Mouse (Mus musculus) olfactory bulb, adult 2 months (tissue): Measurements from ENCODE around the gene Esp3. TPM values are rescaled to one million over a fixed set of nuclear protein-coding genes. Genes with fewer than 3 reads are reported as not detected.
"Not testable (repeated sequence)": the region's sequence is repeated elsewhere in the genome, so short reads cannot be mapped to it uniquely, and the experiment has no call there.

Source experiments
- H3K27ac ChIP-seq: fragments of 200-500 bp; 2 replicates; pipeline ENCODE4 v1.5.1; 2012; ENCODE audit warnings: low read depth, low read length; ENCODE audit not compliant: insufficient read depth
- H3K4me1 ChIP-seq: fragments of 200-500 bp; 2 replicates; pipeline ENCODE4 v1.6.1; 2012; ENCODE audit warnings: low read length; ENCODE audit not compliant: control insufficient read depth, insufficient read depth
- H3K4me3 ChIP-seq: fragments of 200-500 bp; 2 replicates; pipeline ENCODE4 v1.5.1; 2012; ENCODE audit warnings: mild to moderate bottlenecking, low read depth, low read length, moderate library complexity; ENCODE audit not compliant: insufficient read depth
- CTCF ChIP-seq: fragments of 200-500 bp; IDR thresholded peaks from 2 replicates; pipeline ENCODE4 v1.5.1; 2012; ENCODE audit warnings: low read depth, mild to moderate bottlenecking, low read length, moderate library complexity; ENCODE audit not compliant: insufficient read depth
- POLR2A ChIP-seq: fragments of 200-500 bp; IDR thresholded peaks from 2 replicates; pipeline ENCODE4 v1.6.1; 2012; ENCODE audit warnings: mild to moderate bottlenecking, low read depth, low read length, moderate library complexity; ENCODE audit not compliant: insufficient read depth
- WGBS: fragments of 180-500 bp; shearing (Covaris S2); methylation state at CpG from one replicate; pipeline ENCODE4 v1.1.7; 2018; 5-methylcytosine and 5-hydroxymethylcytosine counted together
- polyA plus RNA-seq: library from polyadenylated mRNA; stranded (reverse); fragments of >200 nt; gene quantifications from 2 replicates; pipeline ENCODE4 v1.2.4, GENCODE M21; 2012; ENCODE audit warnings: low replicate concordance; ENCODE audit not compliant: missing spikeins, insufficient read depth, insufficient read length

Esp3 gene
- not detected in 2 replicates for polyA plus RNA-seq

GRCm38 (mm10) chr17:40631775-40632174 lies at the start of gene Esp3:
Gene Esp3 (plus strand): TSS chr17:40632075.
- H3K27ac ChIP-seq, H3K4me1 ChIP-seq, H3K4me3 ChIP-seq: not testable (repeated sequence)
- WGBS, result 93% methylated on average over 1 of the region's 1 CpGs

DNA sequence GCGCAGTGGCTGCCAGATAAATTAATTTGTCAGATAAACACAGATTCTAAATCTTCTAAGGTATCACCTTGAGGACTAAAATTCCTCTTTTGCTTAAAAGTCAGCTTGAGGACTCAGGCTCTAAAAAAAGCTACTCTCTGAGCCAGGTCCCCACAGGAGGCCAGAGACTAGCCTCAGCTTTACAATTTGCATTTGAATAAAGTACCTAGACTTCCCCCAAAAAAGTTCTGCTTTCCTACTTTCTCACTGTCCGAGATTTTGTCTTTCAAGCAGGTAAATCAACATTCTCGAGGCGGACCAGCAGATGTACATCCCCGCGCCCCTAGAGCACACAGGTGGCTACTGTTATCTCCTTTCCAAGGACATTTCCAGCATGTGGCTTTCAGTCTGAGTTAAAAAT lies 48.0 kb upstream of the Esp3 start:
- 58% methylated on average over 6 of the region's 6 CpGs for WGBS
- not testable (repeated sequence) for H3K4me3 ChIP-seq, H3K27ac ChIP-seq, H3K4me1 ChIP-seq

- no peaks in the 10 kb centered on the region for H3K4me1 ChIP-seq
- H3K27ac ChIP-seq, result no peak overlapping the region
- no peak for TF ChIP-seq POLR2A
- TF ChIP-seq CTCF, result no peak
- no peak overlapping the region for H3K4me3 ChIP-seq
Measured at GRCm38 (mm10) chr17:40591297-40591696, 40.6 kb upstream of the Esp3 start.

DNA sequence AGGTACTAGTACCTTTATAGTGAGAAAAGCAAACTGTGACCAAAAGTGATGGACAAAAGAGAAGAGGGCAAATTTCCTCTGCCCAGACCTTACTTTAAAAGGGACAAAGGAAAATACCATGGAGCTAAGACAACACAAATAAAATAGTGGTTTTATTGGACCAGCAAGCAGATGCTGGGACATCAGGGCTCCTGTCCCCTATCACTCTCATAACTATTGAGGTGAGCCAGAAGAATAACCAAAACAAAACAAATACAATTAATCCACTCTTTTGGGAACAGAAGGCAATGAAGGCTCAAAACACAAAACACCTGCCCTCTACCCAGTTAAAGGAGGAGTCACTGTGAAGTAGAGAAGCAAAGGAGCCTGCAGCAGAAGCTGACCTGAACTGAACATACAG lies 33.6 kb upstream of the Esp3 start, which contains the start of gene Esp4:
Esp4 (plus strand) TSS at position 301 of the 400 bp plus-strand sequence.
- TF ChIP-seq CTCF (no peak), POLR2A (no peak)
- H3K4me3 ChIP-seq, result no peak within 1 kb of the TSS
- H3K4me1 ChIP-seq, result no peaks in the 10 kb centered on the region
- no peak within 1 kb of the TSS for H3K27ac ChIP-seq

DNA sequence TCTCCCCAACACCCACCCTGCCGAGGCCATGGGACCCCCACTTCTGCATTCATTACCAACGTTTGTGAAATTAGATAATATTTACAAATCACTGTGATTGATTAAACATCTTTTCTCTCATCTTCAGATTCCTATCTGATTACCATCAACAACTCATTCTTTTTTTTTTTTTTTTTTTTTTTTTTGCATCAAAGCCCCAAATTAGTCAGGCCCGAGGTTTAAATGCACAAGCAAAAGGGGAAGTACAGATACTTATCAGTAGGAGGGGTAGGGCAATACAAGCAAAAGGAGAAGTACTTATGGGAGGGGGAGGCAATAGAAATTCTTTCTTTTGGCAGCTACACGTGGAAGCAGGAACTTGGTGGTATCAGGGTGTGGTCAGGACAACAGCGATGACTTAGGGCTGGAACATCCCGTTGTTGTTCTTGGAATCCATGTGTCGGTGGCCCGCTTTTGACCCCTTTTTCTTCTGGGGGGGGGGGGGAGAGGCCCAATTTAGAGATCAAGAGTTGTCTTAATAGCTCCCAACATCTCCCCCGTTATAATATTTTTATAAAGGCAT lies 30.3 kb downstream of the Esp3 start:
- H3K27ac ChIP-seq, H3K4me1 ChIP-seq, H3K4me3 ChIP-seq: not testable (repeated sequence)
- WGBS, result 81% methylated on average over 9 of the region's 9 CpGs

GRCm38 (mm10) chr17:40663161-40663811 lies 31.4 kb downstream of the Esp3 start:
- not testable (repeated sequence) for H3K4me1 ChIP-seq, H3K27ac ChIP-seq, H3K4me3 ChIP-seq
- 86% methylated on average over 12 of the region's 12 CpGs for whole genome bisulfite sequencing

Other genes starting within 250 kb of the Esp3 start
- gene Esp8, start 112.1 kb upstream of the Esp3 start, polyA plus RNA-seq, result not detected in 2 replicates
- gene Esp6, start 70.6 kb upstream of the Esp3 start, polyA plus RNA-seq, result not detected in 2 replicates
- not detected in 2 replicates for gene Esp4, start 33.5 kb upstream of the Esp3 start, polyA plus RNA-seq
- gene Esp1, start 95.0 kb downstream of the Esp3 start, polyA plus RNA-seq, result not detected in 2 replicates
- gene Crisp2, start 174.9 kb downstream of the Esp3 start, polyA plus RNA-seq, result not detected in 2 replicates
- not detected in 2 replicates for gene Rhag, start 179.1 kb downstream of the Esp3 start, polyA plus RNA-seq
- gene 9130008F23Rik, start 248.5 kb downstream of the Esp3 start, polyA plus RNA-seq, result not detected in 2 replicates